Mouse (Mus musculus) c-Kit-positive CD71-negative TER-119-negative erythroid progenitor cells, embryonic 14.5 days (primary cell): ENCODE data around the gene Fbn1.

Experiments used
- DNase-seq: peaks from one replicate; pipeline ENCODE4 v3.0.0-alpha.2; 2013; ENCODE audit warnings: low read depth

Fbn1 gene

GRCm38 (mm10) chr2:125331581-125331980 is 176.2 kb downstream of the Fbn1 start:
- no peak for DNase-seq

GRCm38 (mm10) chr2:125330506-125330905 is 177.3 kb downstream of the Fbn1 start:
- DNase-seq = no peak

- no peak for DNase-seq
Measured at GRCm38 (mm10) chr2:125325125-125325855, 182.5 kb downstream of the Fbn1 start.

- DNase-seq = no peak
Measured at GRCm38 (mm10) chr2:125324455-125324854, 183.3 kb downstream of the Fbn1 start.

- no peak for DNase-seq
Measured at GRCm38 (mm10) chr2:125323347-125323746, 184.4 kb downstream of the Fbn1 start.

GRCm38 (mm10) chr2:125322581-125322980 is 185.2 kb downstream of the Fbn1 start:
- no peak for DNase-seq

- no peak for DNase-seq
Measured at GRCm38 (mm10) chr2:125321071-125321470, 186.7 kb downstream of the Fbn1 start.

- DNase-seq = no peak
Measured at GRCm38 (mm10) chr2:125319651-125320050, 188.1 kb downstream of the Fbn1 start.

GRCm38 (mm10) chr2:125318371-125319061 is 189.3 kb downstream of the Fbn1 start:
- DNase-seq = no peak

- DNase-seq = no peak
Measured at GRCm38 (mm10) chr2:125315203-125315602, 192.6 kb downstream of the Fbn1 start.

- DNase-seq = no peak
Measured at GRCm38 (mm10) chr2:125314169-125314925, 193.4 kb downstream of the Fbn1 start.

- no peak for DNase-seq
Measured at GRCm38 (mm10) chr2:125309710-125310109, 198.1 kb downstream of the Fbn1 start.

GRCm38 (mm10) chr2:125305671-125306070 is 202.1 kb downstream of the Fbn1 start:
- no peak for DNase-seq

GRCm38 (mm10) chr2:125304746-125305145 is 203.0 kb downstream of the Fbn1 start:
- DNase-seq = no peak

GRCm38 (mm10) chr2:125303764-125304384 is 203.9 kb downstream of the Fbn1 start:
- no peak for DNase-seq

- no peak for DNase-seq
Measured at GRCm38 (mm10) chr2:125302625-125302924, 205.2 kb downstream of the Fbn1 start.

- no peak for DNase-seq
Measured at GRCm38 (mm10) chr2:125301877-125302624, 205.7 kb downstream of the Fbn1 start.

- DNase-seq = no peak
Measured at GRCm38 (mm10) chr2:125298841-125299240, 209.0 kb downstream of the Fbn1 start.

GRCm38 (mm10) chr2:125295526-125295925 is 212.3 kb downstream of the Fbn1 start:
- no peak for DNase-seq

GRCm38 (mm10) chr2:125293969-125294491 is 213.8 kb downstream of the Fbn1 start:
- no peak for DNase-seq

- DNase-seq = no peak
Measured at GRCm38 (mm10) chr2:125292616-125293015, 215.2 kb downstream of the Fbn1 start.

- DNase-seq = no peak
Measured at GRCm38 (mm10) chr2:125291101-125291500, 216.7 kb downstream of the Fbn1 start.
